Mouse (Mus musculus) forebrain, embryonic 11.5 days (tissue): ENCODE measurements around the gene Slc15a1. TPM values are rescaled to one million over a fixed set of nuclear protein-coding genes. Genes with fewer than 3 reads are reported as not detected.

Source experiments
- ATAC-seq: fragments of 200-750 bp; cut with Nextera tagmentation; replicated peaks from 2 replicates; pipeline ENCODE4 v1.8.0; 2017; ENCODE audit warnings: moderate TSS enrichment; ENCODE audit not compliant: low FRiP score
- DNase-seq: peaks from one replicate; pipeline ENCODE4 v3.0.0-alpha.2; 2017; ENCODE audit warnings: low spot score
- H3K27ac ChIP-seq: fragments of 300-500 bp; sonication (generic); 2 replicates; pipeline ENCODE4 v1.5.1; 2014; ENCODE audit warnings: low read depth, low read length
- H3K27me3 ChIP-seq: fragments of 300-500 bp; sonication (generic); 2 replicates; pipeline ENCODE4 v1.6.1; 2014; ENCODE audit warnings: mild to moderate bottlenecking, low read length, mixed read lengths; ENCODE audit not compliant: control insufficient read depth, insufficient read depth
- H3K36me3 ChIP-seq: fragments of 300-500 bp; sonication (generic); 2 replicates; pipeline ENCODE4 v1.6.1; 2014; ENCODE audit warnings: mild to moderate bottlenecking, low read length, moderate library complexity, mixed read lengths; ENCODE audit not compliant: control insufficient read depth, insufficient read depth
- H3K4me1 ChIP-seq: fragments of 300-500 bp; sonication (generic); replicated peaks from 2 replicates; pipeline ENCODE4 v1.6.1; 2014; ENCODE audit warnings: low read length, mixed read lengths; ENCODE audit not compliant: control insufficient read depth, insufficient read depth
- H3K4me2 ChIP-seq: fragments of 300-500 bp; sonication (generic); 2 replicates; pipeline ENCODE4 v1.6.1; 2014; ENCODE audit warnings: low read depth, mild to moderate bottlenecking, low read length, moderate library complexity, mixed read lengths; ENCODE audit not compliant: severe bottlenecking
- H3K4me3 ChIP-seq: fragments of 300-500 bp; sonication (generic); 2 replicates; pipeline ENCODE4 v1.5.1; 2014; ENCODE audit warnings: low read depth, low read length
- H3K9ac ChIP-seq: fragments of 300-500 bp; sonication (generic); 2 replicates; pipeline ENCODE4 v1.6.1; 2014; ENCODE audit warnings: low read length
- H3K9me3 ChIP-seq: fragments of 300-500 bp; sonication (generic); 2 replicates; pipeline ENCODE4 v1.6.1; 2016; ENCODE audit warnings: low read length, mixed read lengths; ENCODE audit not compliant: control insufficient read depth
- WGBS: fragments of 180-500 bp; shearing (Covaris S2); extraction: QIAGEN DNeasy Blood & Tissue Kit; methylation state at CpG from one replicate; pipeline ENCODE4 v1.1.7; 2014; 5-methylcytosine and 5-hydroxymethylcytosine counted together
- polyA plus RNA-seq: library from polyadenylated mRNA; unstranded; fragments of >200 nt; fragmentation: Nextera tagmentation; extraction: Ambion mirVana; gene quantifications from 2 replicates; pipeline ENCODE4 v1.2.1, GENCODE M21; 2014

Slc15a1 gene
- polyA plus RNA-seq, 1 experiment from 2014 or later = not detected

DNA sequence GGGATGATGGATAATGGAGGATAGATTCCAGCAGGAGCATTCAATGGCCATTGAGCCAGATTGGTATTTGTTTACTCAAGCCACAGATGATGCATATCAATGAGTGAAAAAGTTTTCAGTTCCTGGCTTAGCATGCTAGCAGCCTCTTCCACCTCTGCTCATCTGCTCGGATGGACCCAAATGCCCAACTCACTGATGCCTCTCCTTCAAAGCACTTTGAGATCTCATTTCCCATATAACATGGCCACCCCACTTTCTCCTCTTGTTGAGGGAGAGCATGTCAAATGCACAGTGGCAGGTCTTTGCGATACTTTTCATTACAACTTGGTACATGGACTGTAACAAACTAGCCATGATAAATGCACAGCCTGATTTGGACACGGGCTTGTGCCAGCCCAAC lies 20.6 kb downstream of the Slc15a1 start:
- H3K27me3 ChIP-seq = no peaks in the 10 kb centered on the region
- H3K4me1 ChIP-seq = no peaks in the 10 kb centered on the region
- DNase-seq (no peak), ATAC-seq (no peak)
- 88% methylated on average over 3 of the region's 3 CpGs for WGBS
- no peak overlapping the region for H3K27ac ChIP-seq
- no peaks in the 10 kb centered on the region for H3K36me3 ChIP-seq
- no peaks in the 10 kb centered on the region for H3K9me3 ChIP-seq
- no peak overlapping the region for H3K9ac ChIP-seq
- H3K4me3 ChIP-seq = no peak overlapping the region
- H3K4me2 ChIP-seq = no peak overlapping the region

- no peaks in the 10 kb centered on the region for H3K27me3 ChIP-seq
- WGBS = 78% methylated on average over 7 of the region's 7 CpGs
- H3K9me3 ChIP-seq = no peaks in the 10 kb centered on the region
- no peak overlapping the region for H3K27ac ChIP-seq
- H3K4me2 ChIP-seq = no peak overlapping the region
- ATAC-seq (no peak), DNase-seq (no peak)
- H3K36me3 ChIP-seq = no peaks in the 10 kb centered on the region
- H3K4me3 ChIP-seq = no peak overlapping the region
- H3K4me1 ChIP-seq = no peaks in the 10 kb centered on the region
- H3K9ac ChIP-seq = no peak overlapping the region
Observed at GRCm38 (mm10) chr14:121482181-121482580, 22.9 kb downstream of the Slc15a1 start.

GRCm38 (mm10) chr14:121481591-121481990 lies 23.5 kb downstream of the Slc15a1 start:
- ATAC-seq (no peak), DNase-seq (no peak)
- Histone ChIP-seq H3K9ac (no peak overlapping the region), H3K36me3 (no peaks in the 10 kb centered on the region), H3K4me1 (no peaks in the 10 kb centered on the region), H3K27me3 (no peaks in the 10 kb centered on the region), H3K27ac (no peak overlapping the region), H3K4me2 (no peak overlapping the region), H3K9me3 (no peaks in the 10 kb centered on the region), H3K4me3 (no peak overlapping the region)
- WGBS = 78% methylated on average over 2 of the region's 2 CpGs

- Histone ChIP-seq H3K27ac (no peak overlapping the region), H3K4me3 (no peak overlapping the region), H3K9ac (no peak overlapping the region), H3K27me3 (no peaks in the 10 kb centered on the region), H3K36me3 (no peaks in the 10 kb centered on the region), H3K4me1 (no peaks in the 10 kb centered on the region), H3K4me2 (no peak overlapping the region), H3K9me3 (no peaks in the 10 kb centered on the region)
- 84% methylated on average over 3 of the region's 3 CpGs for WGBS
- DNase-seq (no peak), ATAC-seq (no peak)
Observed at GRCm38 (mm10) chr14:121479096-121479495, 26.0 kb downstream of the Slc15a1 start.

GRCm38 (mm10) chr14:121477925-121478693 lies 26.9 kb downstream of the Slc15a1 start:
- no peaks in the 10 kb centered on the region for H3K4me1 ChIP-seq
- H3K9me3 ChIP-seq = no peaks in the 10 kb centered on the region
- no peaks in the 10 kb centered on the region for H3K27me3 ChIP-seq
- ATAC-seq = no peak
- WGBS = 91% methylated on average over 14 of the region's 14 CpGs
- H3K9ac ChIP-seq = no peak overlapping the region
- no peak for DNase-seq
- H3K4me2 ChIP-seq = no peak overlapping the region
- no peak overlapping the region for H3K27ac ChIP-seq
- H3K36me3 ChIP-seq = no peaks in the 10 kb centered on the region
- no peak overlapping the region for H3K4me3 ChIP-seq

DNA sequence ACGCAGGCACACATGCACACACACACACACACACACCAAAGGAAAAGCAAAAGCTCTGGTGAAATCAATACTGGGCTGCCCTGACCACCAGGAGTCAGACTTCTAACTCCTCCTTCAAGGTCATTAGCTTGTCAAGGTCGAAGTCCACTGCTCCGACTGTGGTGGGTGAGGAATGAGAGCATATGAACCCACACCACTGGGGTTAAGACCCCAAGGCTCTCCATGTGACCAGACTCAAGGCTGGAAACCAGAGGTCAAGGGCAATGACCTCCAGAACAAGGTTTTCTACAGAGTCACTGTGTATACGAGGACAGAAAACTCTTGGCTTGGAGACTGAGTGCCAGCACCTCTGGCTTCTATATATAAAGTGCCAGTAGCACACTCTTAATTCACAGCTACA lies 31.2 kb downstream of the Slc15a1 start:
- ATAC-seq (no peak), DNase-seq (no peak)
- WGBS = 75% methylated on average over 4 of the region's 4 CpGs
- no peaks in the 10 kb centered on the region for H3K9me3 ChIP-seq
- no peak overlapping the region for H3K4me3 ChIP-seq
- H3K27me3 ChIP-seq = no peaks in the 10 kb centered on the region
- H3K4me1 ChIP-seq = no peaks in the 10 kb centered on the region
- no peak overlapping the region for H3K27ac ChIP-seq
- no peak overlapping the region for H3K9ac ChIP-seq
- no peaks in the 10 kb centered on the region for H3K36me3 ChIP-seq
- H3K4me2 ChIP-seq = no peak overlapping the region

DNA sequence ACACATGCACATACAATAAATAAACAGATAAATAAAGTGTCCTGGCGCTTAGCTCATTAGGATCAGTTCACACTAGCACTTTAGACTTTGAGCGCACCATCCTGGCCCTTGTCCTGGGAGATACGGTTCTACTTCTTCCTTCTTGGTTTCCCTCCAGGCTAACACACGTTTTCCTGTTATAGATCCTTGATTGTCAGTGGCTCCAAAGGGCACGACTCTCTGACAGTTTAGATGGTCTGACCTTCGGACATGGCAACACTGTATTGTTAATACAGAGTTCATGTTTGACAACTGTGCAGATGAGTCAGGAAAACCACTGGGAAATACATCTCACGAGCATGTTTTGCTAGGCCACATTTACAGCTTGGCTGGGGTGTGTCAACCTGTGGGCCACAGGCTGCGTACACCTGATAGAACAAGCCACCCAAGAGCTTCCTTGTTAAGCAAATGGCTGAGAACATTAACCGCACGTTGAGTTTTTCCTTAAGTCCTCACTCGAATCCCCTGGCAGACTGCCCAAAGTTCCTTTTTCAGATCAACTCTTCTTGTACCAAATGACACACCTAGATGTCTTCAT lies 33.4 kb downstream of the Slc15a1 start:
- 87% methylated on average over 11 of the region's 11 CpGs for WGBS

GRCm38 (mm10) chr14:121469601-121470000 lies 35.5 kb downstream of the Slc15a1 start:
- Histone ChIP-seq H3K4me2 (no peak overlapping the region), H3K36me3 (no peaks in the 10 kb centered on the region), H3K9ac (no peak overlapping the region), H3K27ac (no peak overlapping the region), H3K27me3 (no peaks in the 10 kb centered on the region), H3K4me1 (no peaks in the 10 kb centered on the region), H3K9me3 (no peaks in the 10 kb centered on the region), H3K4me3 (no peak overlapping the region)
- no peak for ATAC-seq
- DNase-seq = no peak

More for the DNA sequence above, 33.4 kb downstream of the Slc15a1 start:
- Histone ChIP-seq H3K9me3 (no peaks in the 10 kb centered on the region), H3K4me1 (no peaks in the 10 kb centered on the region), H3K9ac (no peak overlapping the region), H3K4me2 (no peak overlapping the region), H3K27ac (no peak overlapping the region), H3K36me3 (no peaks in the 10 kb centered on the region), H3K27me3 (no peaks in the 10 kb centered on the region), H3K4me3 (no peak overlapping the region)
- DNase-seq (no peak), ATAC-seq (no peak)

DNA sequence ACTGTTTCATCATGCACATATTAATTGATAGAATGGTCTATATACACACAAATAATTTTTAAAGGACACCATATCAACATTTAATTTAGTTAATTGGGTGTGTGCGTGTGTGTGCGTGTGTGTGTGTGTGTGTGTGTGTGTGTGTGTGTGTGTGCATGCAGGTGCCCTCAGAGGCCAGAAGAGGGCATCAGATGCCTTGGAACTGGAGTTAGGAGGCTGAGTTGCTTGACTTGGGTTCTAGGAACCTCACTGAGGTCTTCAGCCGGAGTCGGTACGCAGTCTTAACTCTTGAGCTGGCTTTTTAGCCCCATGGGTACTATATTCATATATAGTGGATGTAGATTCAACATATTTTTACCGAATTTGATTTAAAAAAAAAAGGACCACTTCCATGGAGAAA lies 37.4 kb downstream of the Slc15a1 start:
- no peak for DNase-seq
- WGBS = 88% methylated on average over 6 of the region's 6 CpGs
- no peak for ATAC-seq
- Histone ChIP-seq H3K27ac (no peak overlapping the region), H3K4me1 (no peaks in the 10 kb centered on the region), H3K9ac (no peak overlapping the region), H3K4me2 (no peak overlapping the region), H3K27me3 (no peaks in the 10 kb centered on the region), H3K4me3 (no peak overlapping the region), H3K9me3 (no peaks in the 10 kb centered on the region), H3K36me3 (no peaks in the 10 kb centered on the region)
